Mouse (Mus musculus): ENCODE results near the gene Mctp2. TPM values are rescaled to one million over a fixed set of nuclear protein-coding genes. Genes with fewer than 3 reads are reported as not detected.

The Mctp2 gene
- 1 to 10 TPM; 1.3 to 2.0 TPM for total RNA-seq (2021)
- long read RNA-seq, experiment 1 = 0 reads
- long read RNA-seq, experiment 2 = 0 reads

- intact Hi-C loops (cut with DNase I) = no loop called here
- peak; percentile 37 to 40 for DNase-seq (ENCODE audit: low spot score in 2 of 2)
These were observed at the start of gene Mctp2 for GRCm38 (mm10) chr7:72306382-72306841. TSS of gene Mctp2 (minus strand) at chr7:72306608.

GRCm38 (mm10) chr7:72345901-72346300 lies 39.5 kb upstream of the Mctp2 start:
- intact Hi-C loops (cut with DNase I) = no loop called here
- no peak for DNase-seq (ENCODE audit: low spot score in 2 of 2)

DNA sequence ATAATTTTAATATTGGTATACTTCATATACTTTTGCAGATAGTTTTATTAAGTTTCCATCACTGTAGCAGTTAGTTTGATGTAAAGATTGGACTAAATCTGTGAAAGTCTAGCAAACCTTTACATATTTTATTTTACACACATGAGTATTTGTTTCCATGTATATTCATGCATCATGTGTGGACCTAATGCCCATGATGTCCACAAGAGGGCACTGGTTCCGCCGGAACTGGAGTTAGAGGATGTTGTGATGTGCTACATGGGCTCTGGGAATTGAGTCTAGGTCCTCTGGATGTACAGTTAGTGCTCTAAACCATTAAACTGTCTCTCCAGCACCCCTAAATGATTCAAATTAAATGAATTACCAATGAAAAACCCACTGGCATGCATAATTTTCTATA lies 37.3 kb upstream of the Mctp2 start:
- intact Hi-C loops (cut with DNase I) = no loop called here
- no peak for DNase-seq (ENCODE audit: low spot score in 2 of 2)

DNA sequence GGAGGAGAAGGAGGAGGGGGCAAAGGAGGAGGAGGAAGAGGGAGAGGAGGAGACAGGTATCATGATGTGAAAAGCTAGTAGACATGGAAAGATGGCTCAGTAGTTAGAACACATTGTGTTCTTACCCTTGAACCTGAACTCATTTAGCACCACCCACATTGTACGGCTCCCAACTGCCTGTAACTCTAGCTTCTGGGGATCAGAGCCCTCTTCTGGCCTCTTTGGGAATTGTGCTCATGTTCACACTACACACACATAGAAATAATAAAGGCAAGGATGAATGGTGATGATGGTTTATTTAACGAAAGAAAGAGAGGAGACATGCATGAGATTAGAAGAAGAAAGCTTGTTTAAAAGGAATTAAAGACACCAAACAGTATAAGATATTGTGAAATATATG lies 36.4 kb upstream of the Mctp2 start:
- no peak for DNase-seq (ENCODE audit: low spot score in 2 of 2)
- intact Hi-C loops (cut with DNase I) = no loop called here

DNA sequence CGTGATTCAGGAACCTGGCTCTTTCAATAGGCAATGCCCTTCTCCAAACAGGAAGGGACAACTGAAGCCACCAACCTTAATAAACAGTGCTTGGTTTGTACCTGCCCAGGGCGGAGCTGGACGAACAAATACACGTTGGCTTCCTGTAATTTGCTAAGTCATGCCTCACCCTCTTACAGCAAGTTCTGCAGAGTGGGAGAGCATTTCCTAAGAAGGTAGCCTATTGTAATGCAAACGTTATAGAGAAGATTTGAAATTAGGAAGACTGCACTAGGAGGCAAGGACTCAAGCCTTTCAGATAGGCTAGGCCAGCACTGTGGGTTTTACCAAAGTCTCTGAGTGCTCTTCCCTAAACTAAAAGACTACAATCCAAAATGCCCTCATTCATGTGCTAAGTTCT lies 19.6 kb upstream of the Mctp2 start:
- DNase-seq (ENCODE audit: low spot score in 2 of 2) = no peak
- intact Hi-C loops (cut with DNase I) = no loop called here

- no peak for DNase-seq (ENCODE audit: low spot score in 2 of 2)
- intact Hi-C loops (cut with DNase I) = no loop called here
These were observed 14.5 kb upstream of the Mctp2 start for GRCm38 (mm10) chr7:72320906-72321305.

DNA sequence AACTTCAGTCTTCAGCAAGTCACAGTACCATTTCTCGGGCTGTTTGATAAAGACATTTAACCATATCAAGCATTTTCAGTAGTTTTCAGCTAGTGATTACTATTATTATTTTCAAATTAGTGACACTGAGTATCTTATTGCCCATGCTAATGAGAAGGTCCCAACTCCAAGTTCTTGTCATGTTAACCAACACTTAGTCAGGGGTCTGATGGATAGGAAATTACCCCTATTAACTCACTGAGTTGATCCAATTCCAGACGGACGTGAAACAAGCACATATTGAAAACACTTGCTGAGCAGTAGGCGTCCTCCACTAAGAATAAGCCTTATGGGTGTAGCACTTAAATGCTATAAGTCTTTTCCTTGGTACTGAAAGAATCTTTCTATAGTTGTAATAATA lies 14.0 kb upstream of the Mctp2 start:
- intact Hi-C loops (cut with DNase I) = no loop called here
- no peak for DNase-seq (ENCODE audit: low spot score in 2 of 2)

- intact Hi-C loops (cut with DNase I) = no loop called here
- DNase-seq (ENCODE audit: low spot score in 2 of 2) = no peak
These were observed 8.1 kb upstream of the Mctp2 start for GRCm38 (mm10) chr7:72314395-72315060.

DNA sequence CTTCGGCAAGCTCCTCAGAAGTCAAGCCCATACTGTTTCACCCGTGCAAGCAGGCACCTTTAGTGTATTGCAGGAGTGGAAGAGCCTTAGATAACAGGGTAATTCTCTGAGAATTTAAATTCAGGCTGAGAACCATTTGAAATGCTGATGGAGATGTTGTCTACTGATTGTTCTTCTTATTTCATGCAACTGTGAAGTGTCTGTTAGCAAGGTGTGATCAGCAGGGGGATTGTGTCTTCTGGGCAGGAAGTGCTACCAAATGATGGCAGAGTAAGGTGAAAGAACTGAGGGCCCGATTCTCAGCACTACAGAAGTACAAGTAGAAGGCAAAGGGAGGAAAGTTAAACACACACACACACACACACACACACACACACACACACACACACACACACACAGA lies 7.5 kb upstream of the Mctp2 start:
- intact Hi-C loops (cut with DNase I) = no loop called here
- no peak for DNase-seq (ENCODE audit: low spot score in 2 of 2)

GRCm38 (mm10) chr7:72311582-72311981 lies 5.2 kb upstream of the Mctp2 start:
- no peak for DNase-seq (ENCODE audit: low spot score in 2 of 2)

DNA sequence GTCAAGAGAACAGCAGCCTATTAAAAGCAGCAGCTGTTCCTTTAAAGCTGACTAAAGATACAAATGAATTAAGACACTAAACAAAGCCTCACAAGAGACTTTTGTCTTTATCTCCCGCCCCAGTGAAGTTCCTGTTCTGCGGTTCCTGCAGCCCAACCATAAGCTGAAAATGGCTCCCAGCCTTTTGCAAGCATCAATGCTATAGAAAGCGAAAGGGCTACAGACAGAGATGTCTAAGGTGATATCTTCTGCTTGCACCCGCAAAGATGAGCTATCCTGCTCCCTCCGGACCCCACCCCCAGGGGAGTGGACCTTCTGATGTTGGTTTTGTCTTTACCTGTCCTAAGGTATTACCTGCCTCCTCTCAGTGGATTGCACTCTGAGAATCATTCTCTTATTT lies 1.7 kb upstream of the Mctp2 start:
- intact Hi-C loops (cut with DNase I) = no loop called here
- no peak for DNase-seq (ENCODE audit: low spot score in 2 of 2)

More at GRCm38 (mm10) chr7:72311582-72311981, 5.2 kb upstream of the Mctp2 start:
- intact Hi-C loops (cut with DNase I) = no loop called here

DNA sequence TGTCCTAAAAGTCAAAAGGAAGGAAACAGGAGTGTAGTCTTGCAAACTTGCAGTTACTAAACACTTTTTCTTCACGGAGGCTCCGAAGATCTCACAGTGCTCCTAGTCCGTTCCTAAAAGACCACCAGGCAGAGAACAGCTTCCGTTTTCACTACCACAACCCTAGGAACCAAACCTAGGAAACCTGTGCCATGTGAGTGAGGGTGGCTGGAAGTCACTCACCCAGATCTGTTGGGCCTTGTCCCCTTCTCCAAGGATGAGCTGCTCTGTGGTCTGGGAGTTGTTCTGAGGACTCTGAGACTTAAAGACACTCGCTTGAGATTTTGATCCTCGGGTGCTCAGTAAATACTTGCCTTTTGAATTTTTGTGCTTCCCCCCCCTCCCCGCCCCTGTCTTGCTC lies 439 bp upstream of the Mctp2 start:
- DNase-seq (ENCODE audit: low spot score in 2 of 2) = no peak

GRCm38 (mm10) chr7:72305971-72306370 lies 437 bp downstream of the Mctp2 start:
- intact Hi-C loops (cut with DNase I) = no loop called here
- DNase-seq (ENCODE audit: low spot score in 2 of 2) = no peak

More for the DNA sequence above, 439 bp upstream of the Mctp2 start:
- intact Hi-C loops (cut with DNase I) = no loop called here

- no peak for DNase-seq (ENCODE audit: low spot score in 2 of 2)
- intact Hi-C loops (cut with DNase I) = no loop called here
These were observed 4.7 kb downstream of the Mctp2 start for GRCm38 (mm10) chr7:72301667-72302066.

DNA sequence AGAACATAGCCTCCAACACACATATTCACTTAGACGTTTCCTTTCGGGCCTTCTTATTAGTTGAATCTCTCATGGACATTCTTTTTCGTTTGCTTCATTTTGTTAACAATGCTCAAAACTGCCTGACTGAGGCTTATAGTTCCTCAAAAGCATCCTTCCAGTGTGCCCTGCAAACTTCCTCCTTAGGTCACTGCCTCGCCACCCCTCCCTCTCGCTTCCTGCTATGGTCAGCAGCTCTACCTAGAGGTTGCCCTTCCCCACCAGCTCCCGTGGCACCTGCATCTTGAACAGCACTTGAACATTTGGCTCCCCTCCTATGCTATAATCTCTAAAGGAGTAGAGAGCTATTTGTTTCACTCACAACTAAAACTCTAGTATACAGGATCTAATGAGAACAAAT lies 6.7 kb downstream of the Mctp2 start:
- DNase-seq (ENCODE audit: low spot score in 2 of 2) = no peak
- intact Hi-C loops (cut with DNase I) = no loop called here

- DNase-seq (ENCODE audit: low spot score in 2 of 2) = no peak
- intact Hi-C loops (cut with DNase I) = no loop called here
These were observed 9.4 kb downstream of the Mctp2 start for GRCm38 (mm10) chr7:72297013-72297412.

DNA sequence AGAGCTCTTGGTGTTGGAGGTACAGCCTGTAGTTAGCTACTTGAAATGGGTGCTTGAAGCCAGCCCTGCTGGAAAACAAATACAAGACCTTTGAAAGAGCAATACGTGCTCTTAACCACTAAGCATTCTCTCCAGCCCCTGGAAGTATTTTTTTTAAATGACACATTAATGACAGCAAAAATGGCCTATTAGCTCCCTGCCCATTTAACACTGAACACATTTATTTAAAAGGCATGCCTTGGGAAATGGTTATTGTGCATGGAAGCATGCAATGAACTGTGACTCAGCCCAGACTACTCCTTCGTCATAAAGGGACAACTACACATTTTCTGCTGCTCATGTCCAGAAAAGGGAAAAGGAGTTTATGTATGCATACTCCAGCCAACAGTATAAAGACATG lies 10.2 kb downstream of the Mctp2 start:
- no peak for DNase-seq (ENCODE audit: low spot score in 2 of 2)
- intact Hi-C loops (cut with DNase I) = no loop called here

DNA sequence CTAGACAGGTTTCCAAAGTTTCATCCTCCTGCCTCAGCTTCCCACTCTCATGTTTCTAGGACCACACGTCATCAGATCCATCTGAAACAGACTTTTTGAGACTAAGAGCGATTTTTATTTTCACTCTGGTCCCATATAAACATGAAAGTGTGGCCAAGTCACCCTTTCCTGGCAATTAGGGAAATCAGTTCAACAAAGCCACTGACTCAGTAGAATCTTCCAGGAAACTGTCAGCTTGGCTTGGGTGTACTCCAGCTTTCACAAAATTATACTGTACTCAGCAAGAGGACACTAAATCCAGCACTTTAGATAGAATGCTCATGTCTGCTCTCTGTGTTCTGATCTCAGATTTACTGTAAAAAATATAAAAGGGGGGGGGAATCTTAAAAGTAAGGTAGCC lies 11.5 kb downstream of the Mctp2 start:
- DNase-seq (ENCODE audit: low spot score in 2 of 2) = no peak
- intact Hi-C loops (cut with DNase I) = no loop called here

GRCm38 (mm10) chr7:72293784-72294538 lies 12.4 kb downstream of the Mctp2 start:
- DNase-seq (ENCODE audit: low spot score in 2 of 2) = no peak
- intact Hi-C loops (cut with DNase I) = no loop called here

- DNase-seq (ENCODE audit: low spot score in 2 of 2) = no peak
- intact Hi-C loops (cut with DNase I) = no loop called here
These were observed 14.0 kb downstream of the Mctp2 start for GRCm38 (mm10) chr7:72292232-72292913.

Measured in left cerebral cortex, postnatal 14 days (tissue).